Mouse (Mus musculus): ENCODE data around the gene Eif4h. TPM values are rescaled to one million over a fixed set of nuclear protein-coding genes. Genes with fewer than 3 reads are reported as not detected.

The Eif4h gene
- polyA plus RNA-seq, 1 experiment from 2014 or later: 336 TPM

GRCm38 (mm10) chr5:134646461-134646860 is 7.2 kb upstream of the Eif4h start:
- WGBS: 73% methylated on average over 4 of the region's 4 CpGs
- Histone ChIP-seq H3K27me3 (no peaks in the 10 kb centered on the region), H3K4me3 (no peak overlapping the region), H3K4me1 (replicated peaks) (no peaks in the 10 kb centered on the region), H3K9me3 (no peaks in the 10 kb centered on the region), H3K36me3 (no peaks in the 10 kb centered on the region), H3K9ac (no peak overlapping the region), H3K27ac (no peak overlapping the region), H3K4me2 (no peak overlapping the region)
- ATAC-seq (ENCODE audit: low FRiP score): no peak

GRCm38 (mm10) chr5:134644643-134645118 is 5.4 kb upstream of the Eif4h start:
- no peak overlapping the region for H3K27ac ChIP-seq
- no peaks in the 10 kb centered on the region for H3K27me3 ChIP-seq
- no peak overlapping the region for H3K9ac ChIP-seq
- ATAC-seq (ENCODE audit: low FRiP score): no peak
- H3K9me3 ChIP-seq: no peaks in the 10 kb centered on the region
- 83% methylated on average over 8 of the region's 8 CpGs for WGBS
- no peaks in the 10 kb centered on the region for H3K36me3 ChIP-seq
- H3K4me3 ChIP-seq: no peak overlapping the region
- no peak overlapping the region for H3K4me2 ChIP-seq
- peaks cover 2% of the 10 kb centered on the region; the same call in 1 of the 2 replicates for H3K4me1 ChIP-seq (replicated peaks)

GRCm38 (mm10) chr5:134644121-134644520 is 4.8 kb upstream of the Eif4h start:
- Histone ChIP-seq H3K4me2 (no peak overlapping the region), H3K4me1 (replicated peaks) (peaks cover 5% of the 10 kb centered on the region; the same call in 1 of the 2 replicates), H3K27me3 (no peaks in the 10 kb centered on the region), H3K9ac (no peak overlapping the region), H3K36me3 (no peaks in the 10 kb centered on the region), H3K4me3 (no peak overlapping the region), H3K27ac (no peak overlapping the region), H3K9me3 (no peaks in the 10 kb centered on the region)
- ATAC-seq (ENCODE audit: low FRiP score): no peak
- 62% methylated on average over 1 of the region's 1 CpGs for WGBS

GRCm38 (mm10) chr5:134640371-134640770 is 1.1 kb upstream of the Eif4h start:
- no peaks in the 10 kb centered on the region for H3K9me3 ChIP-seq
- ATAC-seq (ENCODE audit: low FRiP score): no peak

GRCm38 (mm10) chr5:134638461-134639268 is 625 bp downstream of the Eif4h start:
- H3K9ac ChIP-seq: peak overlapping the region; percentile 100
- peaks cover 20% of the 10 kb centered on the region for H3K4me1 ChIP-seq (replicated peaks)
- H3K36me3 ChIP-seq: peaks cover 24% of the 10 kb centered on the region
- WGBS: under 1% methylated on average over 73 of the region's 85 CpGs
- H3K4me3 ChIP-seq: peak overlapping the region; percentile 99
- H3K9me3 ChIP-seq: no peaks in the 10 kb centered on the region
- H3K27ac ChIP-seq: peak overlapping the region; percentile 96
- H3K4me2 ChIP-seq: peak overlapping the region; percentile 87
- peak; percentile 79 for ATAC-seq (ENCODE audit: low FRiP score)
- no peaks in the 10 kb centered on the region for H3K27me3 ChIP-seq

More at GRCm38 (mm10) chr5:134640371-134640770, 1.1 kb upstream of the Eif4h start:
- Histone ChIP-seq H3K4me3 (no peak overlapping the region), H3K27ac (no peak overlapping the region), H3K36me3 (peaks cover 13% of the 10 kb centered on the region), H3K27me3 (no peaks in the 10 kb centered on the region), H3K4me2 (no peak overlapping the region), H3K4me1 (replicated peaks) (peaks cover 16% of the 10 kb centered on the region), H3K9ac (no peak overlapping the region)
- 89% methylated on average over 3 of the region's 3 CpGs for whole genome bisulfite sequencing

- Histone ChIP-seq H3K36me3 (peaks cover 27% of the 10 kb centered on the region), H3K4me1 (replicated peaks) (peaks cover 28% of the 10 kb centered on the region), H3K4me2 (peak overlapping the region; percentile 87), H3K4me3 (peak overlapping the region; percentile 99), H3K27ac (peak overlapping the region; percentile 96), H3K9me3 (no peaks in the 10 kb centered on the region), H3K9ac (peak overlapping the region; percentile 100), H3K27me3 (no peaks in the 10 kb centered on the region)
- WGBS: 37% methylated on average over 5 of the region's 5 CpGs
- ATAC-seq (ENCODE audit: low FRiP score): no peak
Measured at GRCm38 (mm10) chr5:134637820-134638367, 1.4 kb downstream of the Eif4h start.

- no peak overlapping the region for H3K27ac ChIP-seq
- no peak for ATAC-seq (ENCODE audit: low FRiP score)
- 54% methylated on average over 2 of the region's 2 CpGs for WGBS
- H3K9me3 ChIP-seq: no peaks in the 10 kb centered on the region
- no peaks in the 10 kb centered on the region for H3K27me3 ChIP-seq
- no peak overlapping the region for H3K9ac ChIP-seq
- peaks cover 53% of the 10 kb centered on the region for H3K36me3 ChIP-seq
- no peak overlapping the region for H3K4me3 ChIP-seq
- H3K4me1 ChIP-seq (replicated peaks): peaks cover 33% of the 10 kb centered on the region
- H3K4me2 ChIP-seq: no peak overlapping the region
Measured at GRCm38 (mm10) chr5:134632841-134633240, 6.4 kb downstream of the Eif4h start.

- Histone ChIP-seq H3K27me3 (no peaks in the 10 kb centered on the region), H3K36me3 (peaks cover 63% of the 10 kb centered on the region), H3K4me3 (no peak overlapping the region), H3K4me2 (no peak overlapping the region), H3K9ac (no peak overlapping the region), H3K27ac (no peak overlapping the region), H3K4me1 (replicated peaks) (peaks cover 23% of the 10 kb centered on the region), H3K9me3 (no peaks in the 10 kb centered on the region)
- no peak for ATAC-seq (ENCODE audit: low FRiP score)
Measured at GRCm38 (mm10) chr5:134630835-134631234, 8.5 kb downstream of the Eif4h start.

GRCm38 (mm10) chr5:134629508-134629907 is 9.8 kb downstream of the Eif4h start:
- no peak for ATAC-seq (ENCODE audit: low FRiP score)
- Histone ChIP-seq H3K36me3 (peaks cover 65% of the 10 kb centered on the region), H3K27ac (no peak overlapping the region), H3K4me3 (no peak overlapping the region), H3K9me3 (no peaks in the 10 kb centered on the region), H3K27me3 (no peaks in the 10 kb centered on the region), H3K9ac (no peak overlapping the region), H3K4me1 (replicated peaks) (peaks cover 23% of the 10 kb centered on the region), H3K4me2 (no peak overlapping the region)
- WGBS: 83% methylated on average over 4 of the region's 4 CpGs

GRCm38 (mm10) chr5:134622069-134622468 is 17.2 kb downstream of the Eif4h start:
- no peak for ATAC-seq (ENCODE audit: low FRiP score)
- H3K9me3 ChIP-seq: no peaks in the 10 kb centered on the region
- 61% methylated on average over 2 of the region's 2 CpGs for WGBS
- H3K4me3 ChIP-seq: no peak overlapping the region
- no peaks in the 10 kb centered on the region for H3K27me3 ChIP-seq
- no peak overlapping the region for H3K27ac ChIP-seq
- 0 out of 2 replicates have a peak, but pooled peaks cover 8% of the 10 kb centered on the region for H3K4me1 ChIP-seq (replicated peaks)
- no peak overlapping the region for H3K9ac ChIP-seq
- no peak overlapping the region for H3K4me2 ChIP-seq
- H3K36me3 ChIP-seq: peaks cover 100% of the 10 kb centered on the region

- Histone ChIP-seq H3K36me3 (peaks cover 99% of the 10 kb centered on the region), H3K4me2 (no peak overlapping the region), H3K4me3 (no peak overlapping the region), H3K9ac (no peak overlapping the region), H3K4me1 (replicated peaks) (0 out of 2 replicates have a peak, but pooled peaks cover 8% of the 10 kb centered on the region), H3K27ac (no peak overlapping the region), H3K9me3 (no peaks in the 10 kb centered on the region), H3K27me3 (no peaks in the 10 kb centered on the region)
- ATAC-seq (ENCODE audit: low FRiP score): no peak
- WGBS: 88% methylated on average over 16 of the region's 16 CpGs
Measured at GRCm38 (mm10) chr5:134621099-134621640, 18.1 kb downstream of the Eif4h start.

GRCm38 (mm10) chr5:134620457-134620856 is 18.8 kb downstream of the Eif4h start:
- Histone ChIP-seq H3K4me2 (no peak overlapping the region), H3K4me3 (no peak overlapping the region), H3K27me3 (no peaks in the 10 kb centered on the region), H3K27ac (no peak overlapping the region), H3K9me3 (no peaks in the 10 kb centered on the region), H3K9ac (no peak overlapping the region), H3K36me3 (peaks cover 97% of the 10 kb centered on the region), H3K4me1 (replicated peaks) (0 out of 2 replicates have a peak, but pooled peaks cover 8% of the 10 kb centered on the region)
- 92% methylated on average over 9 of the region's 9 CpGs for WGBS
- ATAC-seq (ENCODE audit: low FRiP score): no peak

Measured in hindbrain, embryonic 13.5 days (tissue).